Mouse (Mus musculus) cerebellum, postnatal 14 days (tissue): Measurements from ENCODE around the gene Cxcr6.

ENCODE experiments used
- DNase-seq, 2 experiments: peaks; one replicate each; pipeline ENCODE4 v3.0.0; 2021; ENCODE audit warnings: mixed read lengths in 2 of 2

Cxcr6 gene

DNA sequence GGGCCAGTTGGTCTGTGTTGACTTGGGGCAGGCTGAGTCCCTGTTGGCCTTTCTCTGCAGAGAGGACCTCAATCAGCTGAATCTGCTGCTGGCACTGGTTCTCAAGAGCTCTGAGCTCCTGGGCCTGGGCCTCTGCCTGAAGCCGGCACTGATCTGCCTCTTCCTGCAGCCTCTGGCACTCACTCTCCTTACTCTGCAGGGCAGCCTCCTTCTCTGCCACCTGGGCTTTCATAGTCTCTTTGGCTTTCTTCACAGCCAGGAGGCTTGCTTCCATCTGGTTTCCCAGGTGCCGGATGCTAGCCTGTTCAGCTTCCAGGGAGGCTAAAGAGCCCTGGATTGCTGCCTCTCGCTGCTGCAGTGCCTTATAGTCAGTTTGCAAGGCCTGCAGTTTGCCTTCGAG, 22.6 kb downstream of the Cxcr6 start:
- DNase-seq: peak; percentile 27 to 43

DNA sequence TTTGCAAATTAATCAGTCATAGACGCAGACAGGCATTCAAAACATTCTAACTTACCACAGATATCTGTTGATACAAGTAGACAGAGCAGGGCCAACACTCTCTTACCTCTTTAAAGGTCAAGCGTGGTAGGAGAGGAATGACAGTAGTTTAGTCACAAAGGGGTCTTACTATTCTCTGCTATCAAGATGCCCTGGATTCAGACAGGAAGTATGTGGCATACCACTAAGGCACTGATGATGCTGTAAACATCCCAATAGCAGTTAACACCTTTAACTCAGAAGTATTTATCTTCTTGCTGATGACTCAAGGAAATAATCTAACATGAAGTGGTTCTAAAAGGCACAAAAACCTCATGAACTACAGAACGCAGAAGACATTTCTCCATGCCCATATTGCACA, 29.6 kb downstream of the Cxcr6 start:
- no peak for DNase-seq

DNA sequence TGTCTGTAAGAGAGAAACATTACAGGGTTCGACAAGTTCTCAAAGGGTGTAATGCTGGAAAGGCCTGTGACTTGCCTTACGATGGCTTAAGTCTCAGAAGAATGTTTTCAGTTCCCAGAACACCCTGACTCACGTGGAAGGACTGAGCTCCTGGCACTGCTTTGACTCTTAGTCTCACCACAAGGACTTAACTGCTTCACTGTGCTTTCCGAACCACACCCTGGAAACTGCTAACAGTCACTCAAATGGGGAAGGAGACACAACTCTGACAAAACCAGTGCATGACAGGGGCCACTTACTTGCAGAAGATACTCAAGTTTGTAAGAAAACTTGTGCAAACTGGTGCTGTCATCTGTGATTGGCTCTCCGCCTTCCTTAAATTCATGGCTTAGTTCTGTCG, 34.0 kb downstream of the Cxcr6 start:
- no peak for DNase-seq

DNA sequence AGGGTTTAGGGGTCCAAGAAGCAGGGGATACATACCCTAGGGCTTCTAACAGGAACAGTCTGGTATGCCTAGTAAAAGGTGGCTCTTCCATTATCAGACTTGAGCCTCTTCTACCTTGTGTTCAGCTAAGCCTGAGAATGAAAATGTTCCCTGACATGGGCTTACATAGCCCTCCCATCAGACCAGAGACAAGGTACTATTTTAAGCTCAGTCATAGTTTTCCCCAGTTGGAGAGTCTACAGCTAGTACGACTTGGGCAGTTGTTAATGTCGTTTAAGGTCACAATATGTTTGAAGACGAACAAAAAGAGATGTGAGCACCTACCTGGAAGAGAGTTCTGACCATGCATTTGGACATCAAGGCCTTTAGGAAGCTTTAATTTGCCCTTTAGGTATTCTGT, 38.2 kb downstream of the Cxcr6 start:
- DNase-seq: no peak

DNA sequence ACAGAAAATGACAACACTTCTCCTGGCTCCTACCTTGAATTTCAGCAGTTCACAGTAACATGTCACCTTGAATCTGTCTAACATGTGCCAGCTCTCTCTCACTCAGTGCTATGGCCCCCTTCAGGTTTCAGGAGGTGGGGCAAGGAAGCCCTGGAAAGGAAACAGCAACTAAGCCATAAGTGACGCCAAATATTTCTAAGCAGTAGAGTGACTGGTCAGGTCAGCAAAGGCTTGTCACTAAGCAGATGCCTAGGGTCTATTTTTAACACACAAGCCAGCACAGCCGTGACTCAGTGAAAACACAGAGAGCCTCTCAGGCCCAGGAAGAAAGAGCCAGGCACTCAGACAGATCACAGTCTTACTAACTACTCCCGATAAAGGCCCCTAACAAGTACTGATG, 38.8 kb downstream of the Cxcr6 start:
- DNase-seq: no peak

DNA sequence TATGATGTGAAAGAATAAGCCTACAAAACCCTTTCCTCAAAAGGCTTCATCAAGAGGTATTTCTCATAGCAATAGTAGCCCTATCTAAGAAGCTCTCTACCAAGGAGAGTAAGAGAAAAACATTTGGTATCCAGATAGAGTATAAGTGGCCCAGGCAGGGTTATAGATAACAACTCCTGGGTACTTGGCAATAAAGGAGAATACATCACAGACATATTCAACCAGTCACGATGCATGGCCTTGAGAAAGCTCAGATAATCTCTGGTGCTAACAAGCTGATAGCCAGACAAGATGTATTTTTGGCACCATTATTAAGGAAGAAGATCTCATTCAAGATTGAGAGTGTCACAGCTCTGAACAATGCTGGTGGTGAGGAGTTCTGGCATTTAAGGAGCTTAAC, 40.2 kb downstream of the Cxcr6 start:
- DNase-seq: no peak

DNA sequence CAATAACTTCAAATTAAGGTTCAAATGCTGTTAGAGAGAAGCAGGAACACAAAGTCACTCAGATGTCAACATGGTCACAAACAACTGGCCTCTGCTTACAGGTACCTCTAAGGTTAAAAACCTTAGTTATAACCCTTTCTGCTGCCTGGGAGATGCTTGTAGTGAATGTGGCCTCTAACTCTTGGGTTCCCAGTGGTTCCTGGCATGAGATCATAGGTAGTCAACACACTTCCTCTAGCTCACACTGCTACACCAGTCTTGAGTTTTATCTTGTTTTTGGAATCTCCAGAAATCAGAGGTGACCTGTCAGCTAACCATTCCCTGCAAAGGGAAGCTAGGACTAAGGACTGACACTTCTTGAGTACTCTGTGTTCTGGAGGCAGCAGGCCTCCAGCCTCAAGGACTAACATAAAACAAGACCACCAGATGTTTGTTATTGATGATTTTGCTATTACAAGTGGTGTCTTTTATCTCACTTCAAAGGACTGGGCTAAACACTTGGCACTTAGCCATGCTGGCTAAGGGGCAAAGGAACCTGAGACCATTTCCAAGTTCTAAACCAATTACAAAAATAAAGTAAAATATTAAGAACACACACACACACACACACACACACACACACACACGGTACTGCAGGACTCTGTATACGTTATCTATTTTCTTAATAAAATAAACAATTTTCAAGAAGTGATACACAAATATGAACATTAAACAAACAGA, 43.9 kb downstream of the Cxcr6 start:
- DNase-seq: peak; percentile 22 to 27

DNA sequence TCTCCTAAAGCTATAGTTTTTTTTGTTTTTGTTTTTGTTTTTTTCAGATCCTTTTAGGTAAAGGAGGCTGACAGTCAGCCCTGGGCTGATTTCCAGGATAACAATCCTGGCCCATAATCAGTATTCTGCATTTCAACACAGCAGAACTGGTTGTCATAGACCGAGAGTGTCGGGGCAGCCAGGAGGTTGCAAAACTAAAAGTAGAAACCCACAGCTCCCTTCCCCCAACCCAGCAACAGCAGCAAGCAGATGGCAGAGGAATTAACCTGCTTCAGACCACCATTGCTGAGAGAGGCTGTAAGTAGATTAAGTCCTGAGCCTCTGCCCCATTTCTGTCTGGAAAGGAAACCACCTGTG, 44.4 kb downstream of the Cxcr6 start:
- peak; percentile 10 to 14 for DNase-seq

DNA sequence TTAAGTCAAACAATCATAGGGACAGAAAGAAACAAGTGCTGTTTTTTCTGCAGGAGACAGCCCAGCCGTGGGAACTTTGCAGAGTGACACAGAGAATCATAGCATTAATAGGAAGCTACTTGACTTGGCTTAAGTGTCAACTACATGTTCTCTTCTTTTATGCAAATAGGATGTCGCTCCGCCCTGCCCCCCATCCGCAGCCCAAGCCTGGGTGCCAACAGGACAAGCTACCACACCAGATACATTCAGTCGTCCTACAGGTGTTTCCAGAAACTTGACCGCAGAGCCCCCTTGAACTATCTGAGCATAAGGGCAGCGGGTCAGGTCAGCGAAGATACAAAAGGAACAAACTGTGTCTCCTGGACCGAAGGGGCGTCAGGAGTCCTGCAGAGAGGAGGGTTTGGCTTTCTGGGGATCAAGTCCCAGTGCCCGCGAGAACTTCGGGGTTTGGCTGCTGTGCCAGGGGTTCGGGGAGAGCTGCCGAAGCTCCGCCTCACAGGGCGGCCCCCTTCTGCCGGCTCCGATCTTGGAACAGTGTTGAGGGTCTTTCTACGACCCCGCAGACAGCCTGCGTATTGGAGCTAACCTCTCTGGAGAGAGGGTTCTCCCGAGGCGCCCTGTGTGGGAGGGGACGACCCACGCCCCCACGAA, 44.9 kb downstream of the Cxcr6 start:
- DNase-seq: peak; percentile 43 to 49

DNA sequence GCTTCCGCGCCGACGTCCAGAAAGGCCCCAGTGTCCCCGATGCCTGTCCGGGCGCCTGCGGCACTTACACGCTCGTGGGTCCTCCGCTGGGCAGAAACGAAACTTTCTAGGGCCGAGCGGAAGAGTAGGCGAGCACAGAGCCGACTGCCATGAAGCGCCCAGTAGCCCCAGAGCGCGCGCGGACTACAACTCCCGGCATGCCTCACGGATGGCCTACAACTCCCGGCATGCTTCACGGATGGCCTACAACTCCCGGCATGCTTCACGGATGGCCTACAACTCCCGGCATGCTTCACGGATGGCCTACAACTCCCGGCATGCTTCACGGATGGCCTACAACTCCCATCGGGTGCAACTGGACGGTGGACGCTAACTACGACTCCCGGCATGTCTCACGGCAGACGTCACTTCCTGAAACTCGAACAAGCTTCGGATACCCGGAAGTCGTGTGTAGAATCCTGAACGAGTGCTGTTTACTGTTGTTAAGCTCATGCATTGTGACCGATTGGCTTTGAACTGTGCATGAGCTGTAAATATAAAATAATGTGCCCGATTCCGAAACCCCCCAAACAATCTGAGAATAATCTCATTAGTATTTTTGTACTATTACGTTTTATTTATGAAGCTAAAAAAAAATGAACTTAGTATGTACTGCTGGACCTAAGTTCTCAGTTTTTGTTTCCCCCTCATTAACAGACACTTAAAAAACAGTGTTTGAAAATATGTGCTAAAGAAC, 45.6 kb downstream of the Cxcr6 start, which contains the start of gene Fyco1:
TSS of gene Fyco1 (minus strand) at position 187 of the 736 bp plus-strand sequence.
- DNase-seq: peak; percentile 93 to 94

DNA sequence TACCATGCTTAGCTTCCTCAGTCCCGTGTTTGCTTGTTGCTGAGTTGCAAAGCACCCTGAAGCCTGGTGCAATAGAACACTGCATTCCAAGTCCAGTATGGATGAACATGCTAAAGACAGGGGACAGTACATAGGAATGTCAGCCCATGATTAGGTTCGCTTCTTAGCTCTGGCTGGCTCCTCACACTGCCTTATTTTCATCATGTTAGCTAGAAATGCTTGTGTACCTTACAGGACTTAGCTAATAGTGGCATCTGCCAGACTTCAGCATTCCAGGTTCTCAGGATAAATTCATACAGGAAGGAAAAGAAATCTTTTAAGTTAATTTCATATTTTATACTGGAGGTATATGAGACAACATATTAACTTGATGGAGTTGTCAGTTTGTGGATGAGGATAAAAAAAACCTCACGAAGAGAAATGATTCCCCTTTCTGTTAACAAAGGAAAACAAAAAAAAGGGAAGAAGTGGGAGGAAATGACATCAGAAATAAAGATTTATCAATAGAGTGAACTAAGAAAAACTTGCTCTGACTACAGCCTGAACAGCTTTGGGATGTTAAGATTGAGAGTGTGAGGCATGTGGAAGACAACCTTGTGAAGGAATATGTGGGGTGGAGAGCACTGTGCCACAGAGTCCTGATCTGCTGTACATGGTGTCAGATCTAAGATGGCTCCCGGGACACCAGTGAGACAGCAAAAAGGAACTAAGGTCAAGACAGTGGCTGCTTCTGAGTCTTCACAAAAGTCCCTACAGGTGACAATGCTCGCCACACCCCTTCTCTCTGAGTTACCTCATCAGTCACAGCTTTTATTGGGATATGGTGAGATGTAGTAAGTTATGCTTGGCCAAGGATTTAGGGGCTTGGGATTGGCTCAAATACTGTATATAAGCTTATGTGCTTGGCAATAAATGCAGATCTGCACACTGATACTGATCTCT, 46.4 kb downstream of the Cxcr6 start:
- DNase-seq: peak; percentile 14 to 28

DNA sequence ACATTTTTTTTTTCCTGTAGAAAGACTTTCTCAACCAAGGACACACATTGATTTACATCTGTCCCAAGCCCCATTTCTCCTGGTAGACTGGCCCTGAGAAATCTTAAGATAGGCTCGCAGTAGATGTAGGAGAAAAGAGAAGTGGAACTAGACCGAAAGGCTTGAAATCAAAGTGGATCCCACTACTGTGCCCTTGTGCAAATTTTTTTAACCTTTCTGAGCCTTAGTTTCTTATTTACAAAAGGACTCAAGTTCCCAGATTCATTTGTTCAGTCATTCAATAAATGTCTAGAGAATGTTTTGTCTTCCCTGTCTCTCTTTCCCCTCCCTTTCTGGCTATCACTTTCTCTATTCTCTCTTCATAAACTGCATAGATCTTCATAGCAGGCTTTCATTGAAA, 50.6 kb downstream of the Cxcr6 start:
- DNase-seq: no peak
